Mouse (Mus musculus) hindbrain, embryonic 11.5 days (tissue): Measurements from ENCODE around the gene Xrcc4. TPM values are rescaled to one million over a fixed set of nuclear protein-coding genes. Genes with fewer than 3 reads are reported as not detected.
"Not testable (repeated sequence)": the region's sequence is repeated elsewhere in the genome, so short reads cannot be mapped to it uniquely, and the experiment has no call there.

Experiments
- ATAC-seq: fragments of 200-750 bp; cut with Nextera tagmentation; 2 replicates; pipeline ENCODE4 v1.8.0; 2017; ENCODE audit warnings: mild to moderate bottlenecking, moderate TSS enrichment, moderate library complexity; ENCODE audit not compliant: low FRiP score
- DNase-seq: peaks from one replicate; pipeline ENCODE4 v3.0.0-alpha.2; 2015; ENCODE audit warnings: low spot score
- H3K27ac ChIP-seq: fragments of 300-500 bp; sonication (generic); 2 replicates; pipeline ENCODE4 v1.5.1; 2014; ENCODE audit warnings: mild to moderate bottlenecking, low read depth, low read length
- H3K27me3 ChIP-seq: fragments of 300-500 bp; sonication (generic); 2 replicates; pipeline ENCODE4 v1.6.1; 2014; ENCODE audit warnings: mild to moderate bottlenecking, low read length, moderate library complexity, mixed read lengths; ENCODE audit not compliant: control insufficient read depth, insufficient read depth
- H3K36me3 ChIP-seq: fragments of 300-500 bp; sonication (generic); 2 replicates; pipeline ENCODE4 v1.6.1; 2014; ENCODE audit warnings: mild to moderate bottlenecking, low read length, moderate library complexity, mixed read lengths; ENCODE audit not compliant: control insufficient read depth, insufficient read depth
- H3K4me1 ChIP-seq: fragments of 300-500 bp; sonication (generic); replicated peaks from 2 replicates; pipeline ENCODE4 v1.6.1; 2014; ENCODE audit warnings: low read length, mixed read lengths; ENCODE audit not compliant: control insufficient read depth, insufficient read depth
- H3K4me2 ChIP-seq: fragments of 300-500 bp; sonication (generic); replicated peaks from 2 replicates; pipeline ENCODE4 v1.6.1; 2014; ENCODE audit warnings: mild to moderate bottlenecking, low read depth, low read length
- H3K4me3 ChIP-seq: fragments of 300-500 bp; sonication (generic); 2 replicates; pipeline ENCODE4 v1.5.1; 2014; ENCODE audit warnings: low read depth, low read length
- H3K9ac ChIP-seq: fragments of 300-500 bp; sonication (generic); 2 replicates; pipeline ENCODE4 v1.6.1; 2014; ENCODE audit warnings: low read depth, low read length
- H3K9me3 ChIP-seq: fragments of 300-500 bp; sonication (generic); 2 replicates; pipeline ENCODE4 v1.6.1; 2016; ENCODE audit warnings: low read length; ENCODE audit not compliant: control insufficient read depth
- WGBS: fragments of 180-500 bp; shearing (Covaris S2); extraction: QIAGEN DNeasy Blood & Tissue Kit; methylation state at CpG from one replicate; pipeline ENCODE4 v1.1.7; 2014; 5-methylcytosine and 5-hydroxymethylcytosine counted together
- polyA plus RNA-seq: library from polyadenylated mRNA; unstranded; fragments of >200 nt; fragmentation: Nextera tagmentation; extraction: Ambion mirVana; gene quantifications from 2 replicates; pipeline ENCODE4 v1.2.1, GENCODE M21; 2014

Gene Xrcc4
- 13.3 and 13.9 TPM in 2 replicates for polyA plus RNA-seq

GRCm38 (mm10) chr13:90088962-90089824, at the start of gene Xrcc4, which contains the start of gene Tmem167:
Gene Xrcc4, minus strand, starts transcription at chr13:90089608.
Gene Tmem167, plus strand, starts transcription at chr13:90089123.
- Histone ChIP-seq H3K9ac (peak within 1 kb of the TSS; percentile 88), H3K27ac (peak within 1 kb of the TSS; percentile 78), H3K36me3 (no peaks in the 10 kb centered on the region), H3K4me3 (peak within 1 kb of the TSS; percentile 91), H3K4me1 (no peaks in the 10 kb centered on the region), H3K27me3 (no peaks in the 10 kb centered on the region), H3K4me2 (peak within 1 kb of the TSS; percentile 88), H3K9me3 (no peaks in the 10 kb centered on the region)
- WGBS: 3% methylated on average over 41 of the region's 41 CpGs
- ATAC-seq (peak; percentile 100), DNase-seq (peak; percentile 94)

GRCm38 (mm10) chr13:90136156-90136910, 46.9 kb upstream of the Xrcc4 start:
- H3K9ac ChIP-seq: no peak overlapping the region
- H3K4me3 ChIP-seq: no peak overlapping the region
- H3K4me2 ChIP-seq: no peak overlapping the region
- H3K27me3 ChIP-seq: no peaks in the 10 kb centered on the region
- no peaks in the 10 kb centered on the region for H3K4me1 ChIP-seq
- WGBS: 81% methylated on average over 3 of the region's 3 CpGs
- no peaks in the 10 kb centered on the region for H3K9me3 ChIP-seq
- no peak overlapping the region for H3K27ac ChIP-seq
- no peak for ATAC-seq
- no peak for DNase-seq
- no peaks in the 10 kb centered on the region for H3K36me3 ChIP-seq

- Histone ChIP-seq H3K4me2 (no peak overlapping the region), H3K27ac (no peak overlapping the region), H3K9me3 (no peaks in the 10 kb centered on the region), H3K4me1 (no peaks in the 10 kb centered on the region), H3K9ac (no peak overlapping the region), H3K4me3 (no peak overlapping the region), H3K36me3 (no peaks in the 10 kb centered on the region), H3K27me3 (no peaks in the 10 kb centered on the region)
- DNase-seq (no peak), ATAC-seq (no peak)
- WGBS: 82% methylated on average over 1 of the region's 1 CpGs
Observed at GRCm38 (mm10) chr13:90111681-90112080, 22.3 kb upstream of the Xrcc4 start.

GRCm38 (mm10) chr13:90108746-90109145, 19.3 kb upstream of the Xrcc4 start:
- not testable (repeated sequence) for H3K36me3 ChIP-seq, H3K27me3 ChIP-seq, DNase-seq, H3K9ac ChIP-seq, H3K9me3 ChIP-seq, ATAC-seq, H3K4me2 ChIP-seq, H3K4me1 ChIP-seq, H3K4me3 ChIP-seq, H3K27ac ChIP-seq
- 93% methylated on average over 5 of the region's 5 CpGs for WGBS

- H3K4me2 ChIP-seq: no peak overlapping the region
- WGBS: 93% methylated on average over 7 of the region's 7 CpGs
- H3K9ac ChIP-seq: no peak overlapping the region
- H3K36me3 ChIP-seq: peaks cover 2% of the 10 kb centered on the region; the same call in 1 of the 2 replicates
- H3K4me3 ChIP-seq: no peak overlapping the region
- no peaks in the 10 kb centered on the region for H3K4me1 ChIP-seq
- no peaks in the 10 kb centered on the region for H3K27me3 ChIP-seq
- no peaks in the 10 kb centered on the region for H3K9me3 ChIP-seq
- H3K27ac ChIP-seq: no peak overlapping the region
- ATAC-seq (no peak), DNase-seq (no peak)
Observed at GRCm38 (mm10) chr13:90106139-90106538, 16.7 kb upstream of the Xrcc4 start.

GRCm38 (mm10) chr13:90101514-90101913, 12.1 kb upstream of the Xrcc4 start:
- no peak for DNase-seq
- H3K9ac ChIP-seq: no peak overlapping the region
- H3K27me3 ChIP-seq: no peaks in the 10 kb centered on the region
- H3K4me1 ChIP-seq: no peaks in the 10 kb centered on the region
- no peak overlapping the region for H3K4me2 ChIP-seq
- H3K36me3 ChIP-seq: peaks cover 2% of the 10 kb centered on the region; the same call in 1 of the 2 replicates
- no peak for ATAC-seq
- no peak overlapping the region for H3K27ac ChIP-seq
- H3K4me3 ChIP-seq: no peak overlapping the region
- no peaks in the 10 kb centered on the region for H3K9me3 ChIP-seq

GRCm38 (mm10) chr13:90089825-90090183, 396 bp upstream of the Xrcc4 start:
- under 1% methylated on average over 18 of the region's 27 CpGs for WGBS
- no peaks in the 10 kb centered on the region for H3K36me3 ChIP-seq
- H3K27me3 ChIP-seq: no peaks in the 10 kb centered on the region
- H3K4me2 ChIP-seq: peak overlapping the region; percentile 70
- DNase-seq (no peak), ATAC-seq (peak; percentile 87)
- peak overlapping the region; percentile 91 for H3K4me3 ChIP-seq
- H3K9ac ChIP-seq: peak overlapping the region; percentile 88
- no peaks in the 10 kb centered on the region for H3K9me3 ChIP-seq
- peak overlapping the region; percentile 78 for H3K27ac ChIP-seq
- no peaks in the 10 kb centered on the region for H3K4me1 ChIP-seq

- no peak overlapping the region for H3K27ac ChIP-seq
- no peaks in the 10 kb centered on the region for H3K27me3 ChIP-seq
- no peak overlapping the region for H3K4me3 ChIP-seq
- DNase-seq: no peak
- no peak overlapping the region for H3K4me2 ChIP-seq
- no peaks in the 10 kb centered on the region for H3K4me1 ChIP-seq
- no peak for ATAC-seq
- WGBS: 93% methylated on average over 1 of the region's 1 CpGs
- H3K9me3 ChIP-seq: no peaks in the 10 kb centered on the region
- no peak overlapping the region for H3K9ac ChIP-seq
- H3K36me3 ChIP-seq: no peaks in the 10 kb centered on the region
Observed at GRCm38 (mm10) chr13:90061877-90062276, 27.5 kb downstream of the Xrcc4 start.
